Mouse (Mus musculus) skeletal muscle tissue, adult 2 months (tissue): ENCODE data around the gene Cryge.
"Not testable (repeated sequence)": the region's sequence is repeated elsewhere in the genome, so short reads cannot be mapped to it uniquely, and the experiment has no call there.

Source experiments
- DNase-seq: peaks from one replicate; pipeline ENCODE4 v3.0.0-alpha.2; 2012; ENCODE audit warnings: low read depth, low spot score

Cryge gene

DNA sequence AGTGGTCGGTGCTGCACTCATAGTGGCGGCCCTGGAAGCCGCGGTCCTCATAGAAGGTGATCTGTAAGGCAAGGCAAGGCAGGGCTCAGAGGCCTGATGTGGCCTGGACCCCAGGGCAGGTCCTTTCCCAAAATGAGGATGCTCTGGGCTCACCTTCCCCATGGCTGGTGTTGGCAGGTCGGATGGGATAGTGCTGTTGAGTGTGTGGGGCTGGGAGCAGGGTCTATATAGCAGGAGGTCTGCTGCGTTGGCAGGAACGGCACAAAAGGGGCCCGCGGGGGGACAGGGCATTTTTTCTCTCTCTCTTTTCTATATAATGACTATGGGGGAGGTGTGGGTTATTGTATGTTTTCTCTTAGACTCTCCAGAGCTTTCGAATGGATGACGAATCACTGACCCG lies at the start of gene Cryge:
Gene Cryge, minus strand, starts transcription at position 198 of the 400 bp plus-strand sequence.
- DNase-seq = not testable (repeated sequence)

DNA sequence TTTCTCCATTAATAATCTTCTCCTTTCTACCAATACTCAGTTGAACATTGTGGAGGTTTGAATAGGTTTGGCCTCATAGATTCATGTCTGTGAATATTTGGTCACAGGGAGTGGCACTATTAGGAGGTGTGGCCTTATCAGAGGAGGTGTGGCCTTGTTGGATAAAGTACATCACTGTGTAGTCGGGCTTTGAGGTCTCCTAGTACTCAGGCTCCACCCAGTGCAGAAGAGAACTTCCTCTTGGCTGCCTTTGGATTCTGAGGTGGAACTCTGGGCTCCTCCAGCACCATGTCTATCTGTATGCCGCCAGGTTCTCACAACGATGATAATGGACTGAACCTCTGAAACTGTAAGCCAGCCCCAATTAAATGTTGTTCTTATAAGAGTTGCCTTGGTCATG lies 46.0 kb upstream of the Cryge start:
- no peak for DNase-seq

DNA sequence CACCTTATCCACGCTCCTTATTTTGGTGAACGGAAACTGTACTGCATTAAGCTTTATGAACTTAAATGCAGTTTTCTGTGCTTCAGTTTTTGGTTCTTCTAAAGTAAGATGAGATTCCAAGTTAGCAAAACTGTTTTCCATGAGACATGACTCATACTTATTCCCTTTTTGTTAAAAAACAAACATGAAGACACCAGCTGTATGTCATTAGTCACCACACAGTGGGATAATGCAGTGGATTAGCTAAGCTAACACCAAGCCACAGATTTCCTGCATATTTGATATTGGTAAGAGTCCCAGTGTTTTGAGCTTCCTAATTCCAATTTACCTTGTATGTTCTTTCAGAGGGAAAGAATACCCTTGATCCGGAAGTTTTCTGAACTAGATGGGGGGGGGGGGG lies 40.6 kb upstream of the Cryge start:
- DNase-seq = no peak

DNA sequence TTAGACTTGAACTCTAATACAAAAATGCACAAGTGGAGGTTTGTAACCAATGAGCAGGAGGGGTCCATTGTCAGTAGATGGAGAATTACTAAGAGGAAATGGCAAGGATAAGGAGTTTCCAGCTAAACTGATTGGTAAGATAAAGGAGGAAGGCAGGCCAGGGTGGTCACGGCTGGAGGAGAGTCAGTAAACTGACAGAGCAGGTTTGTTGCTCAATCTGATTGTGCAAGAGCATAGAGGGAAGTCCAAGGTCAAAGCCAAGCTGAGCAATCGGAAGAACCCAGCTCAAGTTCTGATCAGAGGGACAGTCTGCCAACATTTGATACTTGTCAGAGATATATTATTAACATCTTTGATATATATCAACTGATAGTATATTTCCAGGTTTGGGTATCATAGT lies 39.4 kb upstream of the Cryge start:
- peak; percentile 39 for DNase-seq

DNA sequence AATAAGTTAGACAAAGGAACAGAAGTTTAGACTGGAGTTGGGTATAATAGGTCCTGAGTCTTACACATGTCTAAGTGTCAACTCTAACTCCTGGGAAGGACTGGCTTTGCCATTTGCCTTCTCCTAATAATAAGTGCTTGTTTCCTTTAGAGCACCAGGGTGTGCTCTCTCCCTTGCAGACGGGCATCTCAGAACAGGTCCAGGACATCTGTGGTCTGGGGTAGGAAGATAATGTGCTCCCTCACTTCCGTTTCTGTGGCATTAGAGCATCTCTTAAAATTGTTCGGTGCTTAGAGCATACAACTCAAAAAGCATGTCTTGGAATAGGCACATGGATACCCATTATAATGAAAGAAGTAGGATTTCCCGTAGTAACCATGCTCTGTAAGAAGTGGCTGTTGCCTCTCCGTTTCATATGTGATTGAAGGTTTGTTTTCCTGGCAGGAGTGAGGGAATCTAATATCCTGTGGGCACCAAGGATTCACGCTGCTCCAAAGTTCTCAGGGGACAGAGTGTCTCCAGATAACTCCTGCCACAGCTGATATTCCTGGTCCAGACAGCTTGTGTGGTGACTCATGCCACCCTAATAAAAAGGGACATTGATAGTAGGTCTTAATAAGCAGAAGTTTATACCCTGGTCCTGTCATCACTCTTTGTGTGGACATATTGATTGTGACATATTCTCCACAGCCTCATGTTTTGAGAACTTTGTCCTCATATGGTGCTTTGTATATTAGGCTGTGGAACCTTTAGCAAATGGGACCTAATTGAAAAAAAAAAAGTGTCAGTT lies 37.8 kb upstream of the Cryge start:
- peak; percentile 38 for DNase-seq

DNA sequence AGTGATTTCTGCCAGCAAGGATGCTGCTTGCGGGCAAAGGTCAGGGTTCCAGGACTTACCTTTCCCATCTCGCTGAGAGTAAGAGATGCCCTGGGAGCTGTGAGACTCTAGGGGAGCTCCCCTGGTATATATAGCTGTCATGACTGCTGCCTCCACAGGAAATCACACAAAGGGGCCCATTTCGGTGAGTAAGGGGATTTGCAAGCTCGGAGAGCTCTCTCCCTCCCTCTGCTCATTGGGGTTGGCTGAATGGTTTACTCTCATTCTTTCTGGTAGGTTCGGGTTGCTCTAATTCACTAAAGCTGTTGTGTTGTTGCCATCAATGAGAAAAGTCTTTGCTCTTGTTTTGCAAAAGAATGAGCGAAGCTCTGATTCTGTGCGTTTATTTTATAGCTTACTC lies 31.2 kb upstream of the Cryge start, which contains the start of gene Crygb:
Gene Crygb, minus strand, starts transcription at position 101 of the 400 bp plus-strand sequence.
- no peak for DNase-seq

DNA sequence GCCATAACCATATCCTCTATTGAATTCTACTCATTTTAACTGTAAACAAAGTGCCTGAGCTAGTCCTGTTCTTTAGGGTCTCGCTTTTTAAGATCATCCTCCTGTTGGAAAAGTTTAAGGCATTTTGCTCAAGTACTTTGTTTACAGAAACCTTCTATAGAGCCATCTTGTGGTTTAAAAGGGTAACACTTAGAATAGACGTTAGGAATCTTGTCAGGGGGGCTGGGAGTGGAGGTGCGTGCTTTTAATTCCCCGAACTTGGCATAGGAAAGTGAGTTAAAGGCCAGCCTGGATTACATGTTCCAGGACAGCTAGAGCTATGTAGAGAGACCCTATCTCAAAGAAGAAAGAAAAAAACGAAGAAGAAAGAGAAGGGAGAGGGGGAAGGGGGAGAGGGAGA lies 24.7 kb upstream of the Cryge start:
- DNase-seq = no peak

DNA sequence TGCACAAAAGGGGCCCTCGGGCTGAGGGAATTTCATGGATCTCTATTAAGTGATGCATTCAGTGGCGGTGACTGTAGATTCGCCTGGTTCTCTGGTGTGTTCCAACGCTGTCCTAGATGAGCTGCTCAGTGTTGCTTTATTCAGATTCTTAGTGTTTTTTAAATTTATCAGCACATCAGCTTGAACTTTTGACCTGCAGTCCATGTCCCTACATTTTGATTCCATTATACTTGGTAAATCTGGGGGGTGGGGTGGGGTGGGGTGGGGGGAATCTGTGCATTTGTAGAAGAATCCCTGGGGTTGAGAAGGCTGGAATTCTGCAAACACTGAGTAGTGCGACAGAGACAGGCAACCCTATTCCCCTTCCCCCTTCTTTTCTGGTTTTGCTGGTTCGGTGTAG lies 22.6 kb upstream of the Cryge start, which contains the start of gene Crygc:
Gene Crygc, minus strand, starts transcription at position 101 of the 400 bp plus-strand sequence.
- DNase-seq = no peak

DNA sequence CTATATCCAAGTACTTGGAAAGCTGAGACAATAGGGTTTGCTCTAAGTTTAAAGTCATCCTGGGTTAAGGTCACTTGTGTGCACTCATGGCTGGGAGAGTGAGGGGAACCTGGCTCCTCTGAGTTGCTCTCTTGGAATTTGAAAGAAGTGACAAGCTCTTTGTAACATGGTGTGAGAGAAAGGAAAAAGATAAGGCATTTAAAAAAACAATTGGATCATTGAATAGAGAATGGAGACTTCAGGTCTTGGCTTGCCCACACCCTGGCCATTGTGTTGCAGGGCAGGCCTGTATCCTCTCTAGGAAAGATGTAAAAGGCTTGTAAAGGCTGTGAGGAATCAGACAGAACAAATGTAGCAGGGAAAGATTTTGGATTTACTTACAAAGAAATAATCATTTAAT lies 16.9 kb upstream of the Cryge start:
- no peak for DNase-seq

DNA sequence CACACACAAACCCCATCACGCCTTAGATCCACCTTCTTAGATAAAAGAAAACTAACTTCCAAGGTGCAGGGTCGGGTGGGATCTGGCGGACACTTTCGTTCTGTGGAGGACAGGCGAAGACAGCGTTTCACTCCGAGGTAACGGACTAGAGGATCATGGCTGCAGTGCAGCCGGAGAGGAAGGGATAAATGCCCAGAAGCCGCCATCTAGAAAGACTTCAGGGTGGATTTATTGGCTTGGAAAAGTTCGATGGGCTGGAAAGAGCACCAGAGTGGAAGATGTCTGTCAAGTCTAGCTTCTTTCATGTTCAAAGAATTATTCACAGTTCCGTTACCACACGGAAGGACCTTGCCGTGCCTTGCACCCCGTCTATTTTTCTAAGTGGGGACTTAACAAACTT lies 13.3 kb upstream of the Cryge start:
- no peak for DNase-seq

DNA sequence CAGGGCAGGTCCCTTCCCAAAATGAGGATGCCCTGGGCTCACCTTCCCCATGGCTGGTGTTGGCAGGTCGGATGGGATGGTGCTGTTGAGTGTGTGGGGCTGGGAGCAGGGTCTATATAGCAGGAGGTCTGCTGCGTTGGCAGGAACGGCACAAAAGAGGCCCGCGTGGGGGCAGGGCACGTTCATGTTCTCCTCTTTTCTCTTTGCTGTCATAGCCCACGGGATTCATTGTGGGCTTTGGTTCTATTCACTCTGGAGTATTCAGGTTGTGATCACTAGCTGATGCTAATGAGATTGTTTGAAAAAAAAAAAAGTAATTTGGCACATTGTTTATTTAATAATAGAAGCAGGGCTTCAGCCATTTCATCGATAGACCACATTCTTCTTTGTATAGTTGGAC lies 12.4 kb upstream of the Cryge start, which contains the start of gene Crygd:
Gene Crygd, minus strand, starts transcription at position 101 of the 400 bp plus-strand sequence.
- DNase-seq = no peak

DNA sequence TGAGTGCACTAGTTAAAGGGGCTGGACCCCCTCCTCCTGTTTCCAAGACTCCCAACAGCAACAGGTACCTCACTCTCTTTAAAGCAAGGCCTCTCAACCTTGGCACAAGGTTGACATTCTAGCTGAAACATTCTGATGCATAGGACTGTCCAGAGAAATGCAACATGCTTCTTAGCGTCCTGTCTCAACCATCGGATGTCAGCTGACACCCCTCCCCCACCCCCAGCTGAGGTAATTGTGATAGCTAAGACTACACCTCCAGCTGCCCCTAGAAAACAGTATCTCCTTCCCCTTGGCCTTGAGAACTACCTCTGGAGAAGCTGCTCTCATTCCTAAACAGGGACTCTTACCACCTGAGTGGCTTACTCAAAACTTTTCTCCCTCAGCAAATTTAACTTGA lies 1.2 kb upstream of the Cryge start:
- DNase-seq = no peak

DNA sequence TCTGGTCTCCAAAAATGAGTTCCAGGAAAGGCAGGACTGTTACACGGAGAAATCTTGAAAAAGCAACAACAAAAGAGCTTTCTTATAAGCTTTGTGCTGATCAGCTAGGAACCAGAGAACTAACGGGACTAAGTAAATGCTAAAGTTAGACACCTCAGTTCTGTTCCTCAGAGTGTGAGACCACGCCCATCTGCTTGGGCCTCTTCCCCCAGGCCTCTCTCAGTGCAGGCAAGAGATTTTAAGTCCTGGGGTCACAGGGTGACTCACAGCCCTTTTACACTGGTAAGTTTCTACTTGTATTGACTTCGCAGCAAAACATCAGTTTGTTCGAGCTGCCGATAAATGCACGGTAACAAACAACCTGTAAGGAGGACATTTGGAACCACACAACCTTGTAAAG lies 747 bp upstream of the Cryge start:
- no peak for DNase-seq

DNA sequence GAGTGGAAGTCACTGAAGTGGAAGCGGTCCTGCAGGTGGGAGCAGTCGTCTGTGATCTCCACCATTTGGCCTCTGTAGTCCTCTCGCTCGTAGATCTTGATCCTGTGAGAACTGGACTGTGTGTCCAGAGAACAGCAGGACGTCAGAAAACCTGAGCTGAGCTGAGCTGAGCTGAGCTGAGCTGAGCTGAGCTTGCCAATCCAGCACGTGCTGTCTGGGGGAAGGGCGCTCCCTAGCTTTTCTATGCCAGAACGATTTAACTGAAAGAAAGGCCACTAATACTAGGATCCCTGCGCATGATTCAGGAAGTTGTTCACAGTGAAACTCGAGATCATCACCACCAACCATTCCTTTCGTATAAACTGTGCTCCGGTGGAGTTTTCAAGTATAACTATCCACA lies 2.2 kb downstream of the Cryge start:
- DNase-seq = no peak

DNA sequence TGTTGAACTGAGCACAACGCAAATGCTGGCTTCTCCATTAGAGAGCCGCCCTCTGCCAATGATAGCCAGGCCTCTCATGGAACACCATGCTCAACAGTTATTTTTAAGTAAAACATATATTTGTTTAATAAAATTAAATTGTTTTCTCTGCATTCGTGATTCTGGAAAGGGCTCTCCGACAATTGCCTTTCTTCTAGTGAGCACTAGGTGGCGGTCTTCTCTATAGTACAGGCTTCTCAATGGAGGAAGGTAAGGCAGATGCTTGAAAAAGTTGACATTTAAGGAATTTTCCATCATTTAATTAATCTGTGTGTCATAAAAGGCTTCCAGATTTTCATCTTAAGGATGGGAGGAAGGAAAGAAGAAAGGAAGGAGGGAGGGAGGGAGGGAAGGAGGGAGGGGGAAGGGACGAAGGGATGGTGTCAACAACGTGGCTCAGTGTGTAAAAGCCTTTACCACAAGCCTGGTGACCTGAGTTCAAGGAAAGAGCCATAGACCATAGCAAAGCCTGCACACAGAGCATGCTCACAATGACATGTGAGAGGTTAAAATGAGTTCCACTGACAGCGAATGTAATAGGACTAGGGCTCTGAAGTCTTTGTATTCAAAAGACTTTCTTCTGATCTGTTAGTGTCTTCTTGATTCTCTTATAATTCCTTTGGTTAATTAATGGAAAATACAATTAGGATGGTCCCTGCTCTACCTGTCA lies 4.4 kb downstream of the Cryge start:
- no peak for DNase-seq

DNA sequence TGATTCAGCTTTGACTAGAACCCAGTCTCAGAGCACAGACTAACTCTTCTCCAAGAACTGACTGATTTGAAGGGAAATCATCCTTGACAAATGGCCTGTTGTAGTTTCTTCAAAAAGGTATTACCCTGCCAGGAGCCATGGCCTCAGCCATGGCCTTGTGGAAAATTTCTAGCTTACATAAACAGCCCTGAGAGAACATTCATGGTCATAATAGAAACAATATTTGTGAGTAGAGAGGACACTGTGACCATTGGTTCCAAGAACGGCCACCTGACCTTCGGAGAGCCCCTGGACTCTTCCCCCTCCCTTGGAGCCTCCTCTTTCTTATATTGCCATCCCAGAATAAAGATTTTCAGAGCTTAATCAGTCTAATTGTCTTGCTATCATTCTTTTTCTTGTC lies 7.5 kb downstream of the Cryge start:
- no peak for DNase-seq

DNA sequence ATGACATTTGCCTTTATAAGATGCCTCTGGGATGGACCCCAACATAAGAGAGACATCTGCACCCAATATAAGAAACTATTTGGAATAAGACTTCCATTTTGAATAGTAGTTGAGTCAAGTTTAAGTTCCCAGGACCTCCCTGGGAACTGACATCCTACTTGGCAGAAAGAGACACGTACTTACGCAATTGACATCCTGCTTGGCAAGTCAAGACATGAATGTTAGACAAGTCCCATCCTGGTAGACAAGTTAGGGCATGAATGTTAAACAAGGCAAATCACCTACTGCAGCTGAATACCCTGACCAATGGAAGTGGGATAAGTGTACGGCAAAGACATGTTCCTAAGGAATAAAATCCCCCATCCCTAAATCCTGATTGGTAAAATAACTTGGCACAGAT lies 9.1 kb downstream of the Cryge start:
- no peak for DNase-seq

DNA sequence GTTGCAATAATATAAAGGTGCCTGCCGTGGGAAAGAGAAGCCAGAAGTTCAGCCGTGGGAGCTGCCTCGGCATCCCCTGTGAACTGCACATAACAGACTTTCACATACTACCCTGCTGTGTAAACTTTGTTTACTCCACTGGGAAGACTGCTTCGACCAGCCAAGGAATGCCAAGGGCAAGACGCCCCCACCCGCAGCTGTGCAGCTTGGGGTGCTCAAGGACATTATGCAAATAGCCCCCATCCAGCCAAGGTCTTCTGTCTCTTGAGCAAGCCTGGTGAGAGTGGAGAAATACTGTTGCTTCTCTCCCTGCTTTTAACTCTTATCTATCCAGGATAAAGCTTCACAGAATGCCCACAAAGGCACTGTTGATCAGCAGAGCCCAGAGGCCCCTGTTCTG lies 10.1 kb downstream of the Cryge start:
- no peak for DNase-seq

DNA sequence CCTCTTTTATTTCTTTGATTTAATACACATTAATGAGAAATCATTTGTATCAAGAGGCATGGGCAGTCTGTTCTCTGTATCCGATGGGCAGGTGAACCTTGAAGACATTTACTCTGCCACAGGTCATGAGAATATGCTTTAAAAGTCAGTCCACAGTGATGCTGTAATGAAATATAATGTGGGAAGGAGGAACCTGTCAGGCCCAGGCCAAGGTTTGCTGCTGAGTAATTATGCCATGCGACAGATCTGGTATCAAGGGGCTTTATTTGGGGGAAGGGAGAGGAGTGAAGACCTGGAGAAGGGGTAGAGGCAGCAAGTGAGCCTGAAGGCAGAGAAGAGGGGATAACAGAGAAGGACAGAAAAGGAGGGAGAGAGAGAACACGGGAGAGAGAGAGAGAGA lies 11.3 kb downstream of the Cryge start:
- no peak for DNase-seq

DNA sequence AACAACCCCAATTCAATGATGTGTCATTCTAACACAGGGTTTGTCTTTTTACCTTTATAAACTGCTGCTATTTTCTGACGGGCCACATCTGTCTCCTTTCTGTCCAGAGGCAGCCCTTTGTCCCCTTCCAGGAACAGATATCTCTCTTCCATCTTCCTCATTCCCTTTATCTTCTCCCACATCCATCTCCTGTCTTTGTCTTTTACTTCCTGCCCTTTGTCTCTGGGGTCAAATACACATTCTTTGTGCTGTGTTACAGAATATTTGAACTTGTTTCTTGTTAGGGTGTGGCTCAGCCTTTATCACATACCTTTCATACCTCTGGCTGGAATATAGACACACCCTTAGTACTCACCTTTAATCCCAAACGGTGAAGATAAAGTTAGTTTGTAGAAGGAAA lies 13.4 kb downstream of the Cryge start:
- no peak for DNase-seq

DNA sequence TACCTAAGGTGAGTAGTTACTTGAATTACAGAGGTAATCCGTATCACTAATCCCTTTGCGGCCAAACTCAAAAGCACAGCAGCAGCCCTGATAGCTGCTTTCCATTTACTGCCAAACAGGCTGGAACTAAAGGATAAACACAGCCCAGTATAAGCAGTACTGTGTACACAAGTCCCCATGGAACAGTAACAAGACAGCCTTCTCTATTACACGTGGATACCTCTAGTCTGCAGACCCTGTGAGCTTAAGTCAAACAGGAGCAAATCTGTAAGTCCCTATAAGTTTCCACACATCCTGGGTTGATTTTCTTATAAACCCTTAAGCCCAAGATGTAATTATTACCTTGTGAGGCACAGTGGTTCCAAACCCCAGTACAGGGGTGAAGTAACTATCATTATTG lies 15.4 kb downstream of the Cryge start:
- DNase-seq = no peak

DNA sequence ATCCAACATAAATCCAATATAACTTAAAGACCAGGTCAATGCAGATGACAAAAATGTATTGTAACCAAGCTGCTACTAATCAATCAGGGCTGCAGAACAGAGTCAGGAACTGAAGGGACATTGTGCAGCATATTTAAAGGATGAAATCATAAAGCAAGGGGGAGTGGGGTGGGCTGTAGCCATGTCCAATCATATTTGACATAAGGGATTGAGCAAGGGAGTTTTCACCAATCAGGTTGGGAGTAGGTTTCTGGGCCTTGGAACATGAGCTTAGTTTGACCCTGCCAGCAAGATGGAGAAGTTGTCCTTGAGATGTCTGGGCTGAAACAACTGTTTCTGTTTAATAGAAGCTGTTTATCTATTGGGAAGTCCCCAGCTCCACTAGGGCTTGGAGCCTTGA lies 18.3 kb downstream of the Cryge start, which contains the start of gene Akr1cl:
Gene Akr1cl, minus strand, starts transcription at position 119 of the 400 bp plus-strand sequence.
- DNase-seq = no peak

DNA sequence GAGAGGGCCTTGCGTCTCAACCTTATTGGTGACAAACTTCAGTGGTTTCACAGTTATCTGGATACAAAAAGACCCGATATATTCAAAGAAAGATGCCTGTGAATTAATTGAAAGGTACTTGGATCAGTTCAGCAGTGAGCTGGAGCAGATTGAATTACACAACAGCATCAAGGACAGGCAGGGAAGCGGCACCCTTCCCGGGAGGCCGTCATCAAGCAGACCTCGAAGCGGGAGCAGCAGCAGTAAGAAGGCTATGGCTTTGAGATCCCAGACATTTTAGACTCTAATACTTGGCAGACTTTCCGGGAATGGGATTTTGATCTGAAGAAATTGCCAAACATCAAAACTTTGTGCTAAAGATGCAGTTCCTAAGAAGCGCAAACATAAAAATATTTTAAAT lies 22.7 kb downstream of the Cryge start:
- DNase-seq = no peak
